Mouse (Mus musculus) ES-E14 (cell line): ENCODE measurements around the gene Ap1g2.

Source experiments
- CHD2 ChIP-seq: IDR thresholded peaks from 2 replicates; pipeline ENCODE4 v1.6.1; 2014; ENCODE audit warnings: mild to moderate bottlenecking, low read depth, low read length, inconsistent platforms
- HCFC1 ChIP-seq: IDR thresholded peaks from 2 replicates; pipeline ENCODE4 v1.6.1; 2012; ENCODE audit warnings: low read length, inconsistent platforms, borderline replicate concordance; ENCODE audit not compliant: insufficient read depth

GRCm38 (mm10) chr14:55122359-55122758 lies 16.0 kb upstream of the Ap1g2 start:
- no peak for TF ChIP-seq HCFC1
- no peak for TF ChIP-seq CHD2
